Mouse (Mus musculus) liver, embryonic 13.5 days (tissue): ENCODE results near the gene Stard3. TPM values are rescaled to one million over a fixed set of nuclear protein-coding genes. Genes with fewer than 3 reads are reported as not detected.

Source experiments
- ATAC-seq: fragments of 200-750 bp; cut with Nextera tagmentation; 2 replicates; pipeline ENCODE4 v1.8.0; 2017; ENCODE audit warnings: low read depth, mild to moderate bottlenecking, moderate number of reproducible peaks, moderate library complexity
- DNase-seq: peaks from one replicate; pipeline ENCODE4 v3.0.0; 2022
- H3K27ac ChIP-seq: fragments of 300-500 bp; sonication (generic); 2 replicates; pipeline ENCODE4 v1.5.1; 2015; ENCODE audit warnings: moderate library complexity, mild to moderate bottlenecking, inconsistent platforms
- H3K27me3 ChIP-seq: fragments of 300-500 bp; sonication (generic); 2 replicates; pipeline ENCODE4 v1.6.1; 2015; ENCODE audit warnings: mild to moderate bottlenecking, inconsistent platforms
- H3K36me3 ChIP-seq: fragments of 300-500 bp; sonication (generic); 2 replicates; pipeline ENCODE4 v1.6.1; 2015; ENCODE audit warnings: mild to moderate bottlenecking, inconsistent platforms
- H3K4me1 ChIP-seq: fragments of 300-500 bp; sonication (generic); replicated peaks from 2 replicates; pipeline ENCODE4 v1.6.1; 2015; ENCODE audit warnings: inconsistent platforms
- H3K4me2 ChIP-seq: fragments of 300-500 bp; sonication (generic); 2 replicates; pipeline ENCODE4 v1.6.1; 2015; ENCODE audit warnings: inconsistent platforms, mild to moderate bottlenecking, moderate library complexity
- H3K4me3 ChIP-seq: fragments of 300-500 bp; sonication (generic); replicated peaks from 2 replicates; pipeline ENCODE4 v1.5.1; 2015; ENCODE audit warnings: mild to moderate bottlenecking, inconsistent platforms
- H3K9ac ChIP-seq: fragments of 300-500 bp; sonication (generic); 2 replicates; pipeline ENCODE4 v1.6.1; 2015; ENCODE audit warnings: mild to moderate bottlenecking, inconsistent platforms
- H3K9me3 ChIP-seq: fragments of 300-500 bp; sonication (generic); replicated peaks from 2 replicates; pipeline ENCODE4 v1.6.1; 2016; ENCODE audit warnings: inconsistent platforms
- WGBS: fragments of 180-500 bp; shearing (Covaris S2); methylation state at CpG from one replicate; pipeline ENCODE4 v1.1.7; 2015; ENCODE audit not compliant: insufficient replicate concordance; 5-methylcytosine and 5-hydroxymethylcytosine counted together
- polyA plus RNA-seq: library from polyadenylated mRNA; unstranded; fragments of >200 nt; fragmentation: Nextera tagmentation; extraction: Ambion mirVana; gene quantifications from 2 replicates; pipeline ENCODE4 v1.2.1, GENCODE M21; 2015

The Stard3 gene
- polyA plus RNA-seq, 1 experiment from 2014 or later, result 14.1 TPM

GRCm38 (mm10) chr11:98323136-98323866, 34.9 kb upstream of the Stard3 start:
- H3K9me3 ChIP-seq, result no peaks in the 10 kb centered on the region
- H3K27me3 ChIP-seq, result peaks cover 100% of the 10 kb centered on the region
- peaks cover 10% of the 10 kb centered on the region for H3K4me1 ChIP-seq
- WGBS, result 4% methylated on average over 10 of the region's 10 CpGs
- no peak overlapping the region for H3K27ac ChIP-seq
- no peaks in the 10 kb centered on the region for H3K36me3 ChIP-seq
- ATAC-seq (no peak), DNase-seq (no peak)
- no peak overlapping the region for H3K4me3 ChIP-seq
- no peak overlapping the region for H3K4me2 ChIP-seq
- H3K9ac ChIP-seq, result no peak overlapping the region

GRCm38 (mm10) chr11:98323933-98324332, 34.2 kb upstream of the Stard3 start:
- WGBS, result 4% methylated on average over 9 of the region's 9 CpGs
- H3K4me2 ChIP-seq, result no peak overlapping the region
- no peak overlapping the region for H3K9ac ChIP-seq
- no peaks in the 10 kb centered on the region for H3K36me3 ChIP-seq
- H3K4me1 ChIP-seq, result peaks cover 16% of the 10 kb centered on the region
- H3K9me3 ChIP-seq, result no peaks in the 10 kb centered on the region
- DNase-seq (no peak), ATAC-seq (no peak)
- no peak overlapping the region for H3K27ac ChIP-seq
- peaks cover 100% of the 10 kb centered on the region for H3K27me3 ChIP-seq
- no peak overlapping the region for H3K4me3 ChIP-seq

- Histone ChIP-seq H3K4me1 (peaks cover 16% of the 10 kb centered on the region), H3K4me3 (no peak overlapping the region), H3K27me3 (peaks cover 100% of the 10 kb centered on the region), H3K9me3 (no peaks in the 10 kb centered on the region), H3K36me3 (no peaks in the 10 kb centered on the region), H3K9ac (no peak overlapping the region), H3K4me2 (no peak overlapping the region), H3K27ac (no peak overlapping the region)
- DNase-seq (no peak), ATAC-seq (no peak)
- WGBS, result 6% methylated on average over 14 of the region's 14 CpGs
These were observed 32.9 kb upstream of the Stard3 start for GRCm38 (mm10) chr11:98325191-98325820.

- Histone ChIP-seq H3K4me2 (no peak overlapping the region), H3K36me3 (no peaks in the 10 kb centered on the region), H3K9ac (no peak overlapping the region), H3K4me1 (peaks cover 16% of the 10 kb centered on the region), H3K4me3 (no peak overlapping the region), H3K27me3 (peaks cover 100% of the 10 kb centered on the region), H3K27ac (no peak overlapping the region), H3K9me3 (no peaks in the 10 kb centered on the region)
- ATAC-seq (no peak), DNase-seq (no peak)
- WGBS, result 3% methylated on average over 22 of the region's 22 CpGs
These were observed 32.3 kb upstream of the Stard3 start for GRCm38 (mm10) chr11:98325821-98326218.

- Histone ChIP-seq H3K4me3 (peak overlapping the region; percentile 25; the same call in 1 of the 2 replicates), H3K27ac (no peak overlapping the region), H3K4me1 (peaks cover 16% of the 10 kb centered on the region), H3K4me2 (no peak overlapping the region), H3K9ac (no peak overlapping the region), H3K27me3 (peaks cover 100% of the 10 kb centered on the region), H3K9me3 (no peaks in the 10 kb centered on the region), H3K36me3 (no peaks in the 10 kb centered on the region)
- WGBS, result 3% methylated on average over 19 of the region's 19 CpGs
- DNase-seq, result no peak
- ATAC-seq, result no peak
These were observed 31.4 kb upstream of the Stard3 start for GRCm38 (mm10) chr11:98326741-98327135.

- WGBS, result 2% methylated on average over 87 of the region's 97 CpGs
- Histone ChIP-seq H3K4me3 (peak overlapping the region; percentile 25), H3K4me1 (peaks cover 16% of the 10 kb centered on the region), H3K9ac (no peak overlapping the region), H3K27me3 (peaks cover 100% of the 10 kb centered on the region), H3K36me3 (no peaks in the 10 kb centered on the region), H3K9me3 (no peaks in the 10 kb centered on the region), H3K27ac (no peak overlapping the region), H3K4me2 (peak overlapping the region; percentile 30)
- no peak for ATAC-seq
- no peak for DNase-seq
These were observed 30.8 kb upstream of the Stard3 start for GRCm38 (mm10) chr11:98327136-98328030.

- no peak for ATAC-seq
- WGBS, result under 1% methylated on average over 35 of the region's 35 CpGs
- Histone ChIP-seq H3K4me2 (peak overlapping the region; percentile 30), H3K27ac (no peak overlapping the region), H3K27me3 (peaks cover 100% of the 10 kb centered on the region), H3K4me1 (peaks cover 16% of the 10 kb centered on the region), H3K9ac (no peak overlapping the region), H3K4me3 (peak overlapping the region; percentile 25), H3K36me3 (no peaks in the 10 kb centered on the region), H3K9me3 (no peaks in the 10 kb centered on the region)
- DNase-seq, result no peak
These were observed 30.2 kb upstream of the Stard3 start for GRCm38 (mm10) chr11:98328031-98328370.

GRCm38 (mm10) chr11:98328371-98329069, 29.6 kb upstream of the Stard3 start:
- H3K4me1 ChIP-seq, result peaks cover 16% of the 10 kb centered on the region
- peaks cover 100% of the 10 kb centered on the region for H3K27me3 ChIP-seq
- H3K36me3 ChIP-seq, result no peaks in the 10 kb centered on the region
- peak overlapping the region; percentile 30 for H3K4me2 ChIP-seq
- DNase-seq, result no peak
- no peak for ATAC-seq
- H3K4me3 ChIP-seq, result peak overlapping the region; percentile 25
- WGBS, result 2% methylated on average over 55 of the region's 56 CpGs
- no peaks in the 10 kb centered on the region for H3K9me3 ChIP-seq
- no peak overlapping the region for H3K27ac ChIP-seq
- H3K9ac ChIP-seq, result no peak overlapping the region

- Histone ChIP-seq H3K4me2 (peak within 1 kb of the TSS; percentile 30), H3K27ac (no peak within 1 kb of the TSS), H3K9me3 (no peaks in the 10 kb centered on the region), H3K9ac (no peak within 1 kb of the TSS), H3K27me3 (peaks cover 100% of the 10 kb centered on the region), H3K4me3 (peak within 1 kb of the TSS; percentile 25), H3K36me3 (no peaks in the 10 kb centered on the region), H3K4me1 (peaks cover 16% of the 10 kb centered on the region)
- DNase-seq (no peak), ATAC-seq (no peak)
- 4% methylated on average over 38 of the region's 38 CpGs for WGBS
These were observed 28.8 kb upstream of the Stard3 start, which contains the start of gene Neurod2 for GRCm38 (mm10) chr11:98329081-98329959. Gene Neurod2, minus strand, starts transcription at chr11:98329648.

GRCm38 (mm10) chr11:98329960-98330744, 28.0 kb upstream of the Stard3 start:
- WGBS, result 26% methylated on average over 9 of the region's 9 CpGs
- Histone ChIP-seq H3K27me3 (peaks cover 100% of the 10 kb centered on the region), H3K4me3 (no peak overlapping the region), H3K4me2 (no peak overlapping the region), H3K4me1 (peaks cover 24% of the 10 kb centered on the region), H3K27ac (no peak overlapping the region), H3K36me3 (no peaks in the 10 kb centered on the region), H3K9ac (no peak overlapping the region), H3K9me3 (no peaks in the 10 kb centered on the region)
- DNase-seq, result no peak
- ATAC-seq, result no peak
